Mouse (Mus musculus) left cerebral cortex, postnatal 4 days (tissue): ENCODE data around the gene Farp1. TPM values are rescaled to one million over a fixed set of nuclear protein-coding genes. Genes with fewer than 3 reads are reported as not detected.
A peak's percentile ranks its signal among the peaks of the same experiment; 100 is the strongest.
"Not testable (repeated sequence)": the region's sequence is repeated elsewhere in the genome, so short reads cannot be mapped to it uniquely, and the experiment has no call there.

Experiments
- DNase-seq: peaks from one replicate; pipeline ENCODE4 v3.0.0-alpha.2; 2022
- intact Hi-C: fragments of 180-260 bp; cut with DNase I; formaldehyde crosslinking; loops from one replicate; pipeline ENCODE4 v1.15.1; 2025
- total RNA-seq, 2 experiments: library from RNA; stranded (reverse); gene quantifications; 2 replicates each; pipeline ENCODE4 v1.2.3; 2021

Gene Farp1
- total RNA-seq, 2 experiments from 2014 or later, result 239 to 257 TPM

GRCm38 (mm10) chr14:121175385-121175784 lies 140.4 kb downstream of the Farp1 start:
- no peak for DNase-seq
- intact Hi-C loops, result no loop called here

GRCm38 (mm10) chr14:121175861-121176260 lies 140.9 kb downstream of the Farp1 start:
- DNase-seq, result peak; percentile 59
- intact Hi-C loops, result no loop called here

GRCm38 (mm10) chr14:121177907-121178306 lies 142.9 kb downstream of the Farp1 start:
- intact Hi-C loops, result no loop called here
- no peak for DNase-seq

- intact Hi-C loops, result no loop called here
- no peak for DNase-seq
Measured at GRCm38 (mm10) chr14:121180611-121181010, 145.6 kb downstream of the Farp1 start.

GRCm38 (mm10) chr14:121181798-121182197 lies 146.8 kb downstream of the Farp1 start:
- intact Hi-C loops, result no loop called here
- no peak for DNase-seq

- DNase-seq, result no peak
- intact Hi-C loops, result no loop called here
Measured at GRCm38 (mm10) chr14:121182967-121183366, 148.0 kb downstream of the Farp1 start.

- DNase-seq, result no peak
- intact Hi-C loops, result no loop called here
Measured at GRCm38 (mm10) chr14:121183414-121184130, 148.6 kb downstream of the Farp1 start.

- intact Hi-C loops, result no loop called here
- DNase-seq, result no peak
Measured at GRCm38 (mm10) chr14:121184351-121184750, 149.4 kb downstream of the Farp1 start.

- DNase-seq, result no peak
Measured at GRCm38 (mm10) chr14:121186402-121186894, 151.4 kb downstream of the Farp1 start.

GRCm38 (mm10) chr14:121189840-121190239 lies 154.8 kb downstream of the Farp1 start:
- intact Hi-C loops, result not testable (repeated sequence)

More at GRCm38 (mm10) chr14:121186402-121186894, 151.4 kb downstream of the Farp1 start:
- intact Hi-C loops, result no loop called here

GRCm38 (mm10) chr14:121190386-121190785 lies 155.4 kb downstream of the Farp1 start:
- DNase-seq, result no peak
- intact Hi-C loops, result no loop called here

More at GRCm38 (mm10) chr14:121189840-121190239, 154.8 kb downstream of the Farp1 start:
- DNase-seq, result not testable (repeated sequence)

GRCm38 (mm10) chr14:121191739-121192138 lies 156.7 kb downstream of the Farp1 start:
- intact Hi-C loops, result no loop called here
- DNase-seq, result peak; percentile 19

- no peak for DNase-seq
- intact Hi-C loops, result no loop called here
Measured at GRCm38 (mm10) chr14:121192394-121192793, 157.4 kb downstream of the Farp1 start.

GRCm38 (mm10) chr14:121193981-121194380 lies 159.0 kb downstream of the Farp1 start:
- intact Hi-C loops, result no loop called here
- no peak for DNase-seq

GRCm38 (mm10) chr14:121198915-121199572 lies 164.0 kb downstream of the Farp1 start:
- no peak for DNase-seq
- intact Hi-C loops, result no loop called here

GRCm38 (mm10) chr14:121199789-121200188 lies 164.8 kb downstream of the Farp1 start:
- no peak for DNase-seq
- intact Hi-C loops, result no loop called here

- intact Hi-C loops, result no loop called here
- no peak for DNase-seq
Measured at GRCm38 (mm10) chr14:121200353-121200752, 165.4 kb downstream of the Farp1 start.

GRCm38 (mm10) chr14:121201178-121201577 lies 166.2 kb downstream of the Farp1 start:
- no peak for DNase-seq
- intact Hi-C loops, result no loop called here

GRCm38 (mm10) chr14:121205459-121205858 lies 170.5 kb downstream of the Farp1 start:
- intact Hi-C loops, result no loop called here
- no peak for DNase-seq

GRCm38 (mm10) chr14:121207441-121208158 lies 172.6 kb downstream of the Farp1 start:
- intact Hi-C loops, result no loop called here

GRCm38 (mm10) chr14:121208159-121208515 lies 173.1 kb downstream of the Farp1 start:
- no peak for DNase-seq
- intact Hi-C loops, result no loop called here

More at GRCm38 (mm10) chr14:121207441-121208158, 172.6 kb downstream of the Farp1 start:
- DNase-seq, result no peak
